Mouse (Mus musculus) stomach, postnatal 0 days (tissue): ENCODE results near the gene Gm15107.
"Not testable (repeated sequence)": the region's sequence is repeated elsewhere in the genome, so short reads cannot be mapped to it uniquely, and the experiment has no call there.

Experiments
- CTCF ChIP-seq: IDR thresholded peaks from 2 replicates; pipeline ENCODE4 v1.5.1; 2016; ENCODE audit warnings: antibody characterized with exemption, low read depth, mild to moderate bottlenecking, moderate library complexity
- EP300 ChIP-seq: optimal IDR thresholded peaks from 2 replicates; pipeline ENCODE3; 2016; ENCODE audit warnings: antibody characterized with exemption

- TF ChIP-seq CTCF, EP300: not testable (repeated sequence)
These were observed at the start of gene Gm15107 for GRCm38 (mm10) chrX:148180424-148180823.
